Comparison of ENCODE assay signal across 10 mouse cellular contexts in the genomic region with DNA sequence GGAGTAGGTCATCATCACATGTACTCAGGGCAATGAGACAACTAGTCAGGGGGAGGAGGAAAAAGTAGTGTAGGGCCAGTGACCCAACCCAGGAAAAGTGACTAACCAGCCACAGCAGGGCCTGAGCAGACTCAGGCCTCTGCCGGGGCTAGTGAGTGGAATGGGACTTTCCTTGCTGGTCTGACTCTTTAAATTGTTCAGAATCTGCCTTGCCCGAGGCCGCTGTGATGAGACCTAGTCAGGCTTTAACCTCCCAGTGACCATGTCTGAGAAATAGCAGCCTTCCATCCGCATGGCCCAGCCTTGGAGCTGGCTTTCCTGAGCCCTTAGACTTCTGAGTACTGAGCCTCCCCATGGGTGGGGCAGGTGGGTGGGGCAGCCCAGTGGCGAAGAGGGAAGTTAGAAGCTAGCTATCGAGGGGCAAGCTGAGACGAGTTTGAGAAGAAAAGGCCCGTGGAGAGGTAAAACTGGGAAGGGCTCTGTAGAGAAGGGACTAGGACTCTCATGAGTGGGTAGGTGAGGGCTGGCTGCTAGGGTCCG. TPM values are rescaled to one million over a fixed set of nuclear protein-coding genes. Genes with fewer than 3 reads are reported as not detected.
DNase-seq lines count a peak whose midpoint lies in the region; ATAC-seq and TF ChIP-seq lines count a peak whose summit lies in the region.
"Had no signal": no experiment of that assay in that cellular context is flagged by ENCODE, and none has a peak within 500 bp of the region (broad histone marks: within the 10 kb centered on the region; RNA-seq: fewer than 3 reads in every experiment).

No protein-coding gene starts in this region.

- H3K4me1 ChIP-seq in liver, embryonic 14.5 days (replicated peaks; ENCODE audit: control insufficient read depth in 2 of 2, insufficient read depth in 2 of 2, low read length in 1 of 2) = peaks cover 13 to 32% of the 10 kb centered on the region in 2 experiments
- peaks cover 12% of the 10 kb centered on the region for H3K4me1 ChIP-seq in hindbrain, embryonic 16.5 days (ENCODE audit: control insufficient read depth, insufficient read depth, low read depth, low read length)

- peak; percentile 80 to 82 for DNase-seq in urinary bladder, adult 18-20 months (ENCODE audit: low spot score in 2 of 2)
- no peak for DNase-seq in urinary bladder, postnatal 10 days (ENCODE audit: low spot score)
- DNase-seq in gastrocnemius, postnatal 10 days = peak; percentile 34
- DNase-seq in liver, embryonic 14.5 days (ENCODE audit: low read depth in 3 of 3, low spot score in 3 of 3) = peak in 1 of 3 experiments; percentile 37
- peak; percentile 41 to 47 for DNase-seq in spleen, postnatal 14 days (ENCODE audit: low spot score in 2 of 2)
- no peak for DNase-seq in testis, postnatal 14 days (ENCODE audit: low spot score)
- DNase-seq in adrenal gland, postnatal 4 days (ENCODE audit: low spot score in 2 of 2) = no peak

- no peak for TF ChIP-seq EP300 in liver, embryonic 14.5 days (IDR thresholded peaks at IDR 0.05; ENCODE audit: low read depth)

- TF ChIP-seq CTCF in liver, embryonic 14.5 days (IDR thresholded peaks at IDR 0.05; ENCODE audit: low read depth) = no peak

- no peaks in the 10 kb centered on the region for H3K36me3 ChIP-seq in liver, embryonic 14.5 days (replicated peaks; ENCODE audit: control insufficient read depth, insufficient read depth, low read depth)
- H3K36me3 ChIP-seq in hindbrain, embryonic 16.5 days (ENCODE audit: control insufficient read depth, insufficient read depth, low read length) = no peaks in the 10 kb centered on the region
- H3K36me3 ChIP-seq: neural tube, embryonic 12.5 days had no signal

- H3K27me3 ChIP-seq in liver, embryonic 14.5 days (ENCODE audit: control insufficient read depth, insufficient read depth, low read length) = no peaks in the 10 kb centered on the region
- no peaks in the 10 kb centered on the region for H3K27me3 ChIP-seq in hindbrain, embryonic 16.5 days (replicated peaks; ENCODE audit: control insufficient read depth, insufficient read depth, low read length)
- H3K27me3 ChIP-seq: neural tube, embryonic 12.5 days had no signal

- peak; percentile 63; the same call in 1 of the 2 replicates for ATAC-seq in liver, embryonic 14.5 days (ENCODE audit: insufficient read depth)
- no peak for ATAC-seq in hindbrain, embryonic 16.5 days

- WGBS in liver, embryonic 14.5 days (ENCODE audit: insufficient replicate concordance) = 28% methylated on average over 9 of the region's 9 CpGs
- WGBS in hindbrain, embryonic 16.5 days = 74% methylated on average over 9 of the region's 9 CpGs

- H3K9ac ChIP-seq in liver, embryonic 14.5 days (replicated peaks) = no peak overlapping the region
- H3K9ac ChIP-seq in hindbrain, embryonic 16.5 days (ENCODE audit: low read depth, low read length) = no peak overlapping the region
- H3K9ac ChIP-seq: neural tube, embryonic 12.5 days had no signal

- H3K27ac ChIP-seq in liver, embryonic 14.5 days = no peak overlapping the region
- H3K27ac ChIP-seq in hindbrain, embryonic 16.5 days (ENCODE audit: low read depth, low read length) = no peak overlapping the region
- H3K27ac ChIP-seq: neural tube, embryonic 12.5 days had no signal

- H3K4me2 ChIP-seq in liver, embryonic 14.5 days (ENCODE audit: low read depth) = peak overlapping the region; percentile 54
- H3K4me2 ChIP-seq in hindbrain, embryonic 16.5 days (ENCODE audit: low read length) = no peak overlapping the region
- H3K4me2 ChIP-seq: neural tube, embryonic 12.5 days had no signal

- no peaks in the 10 kb centered on the region for H3K9me3 ChIP-seq in liver, embryonic 14.5 days (ENCODE audit: control insufficient read depth, low read length)
- H3K9me3 ChIP-seq in hindbrain, embryonic 16.5 days (ENCODE audit: control insufficient read depth, low read length) = no peaks in the 10 kb centered on the region
- H3K9me3 ChIP-seq: neural tube, embryonic 12.5 days had no signal

- no peak overlapping the region for H3K4me3 ChIP-seq in liver, embryonic 14.5 days (ENCODE audit: insufficient read depth in 1 of 2, low read depth in 2 of 2, low read length in 2 of 2)
- H3K4me3 ChIP-seq in hindbrain, embryonic 16.5 days (ENCODE audit: low read length) = no peak overlapping the region
- H3K4me3 ChIP-seq: neural tube, embryonic 12.5 days had no signal

RNA-seq across cellular contexts. Expression of gene Capg, which starts 4.9 kb away (rescaled TPM):
- total RNA-seq in gastrocnemius, postnatal 10 days (2021) = 10 to 100 TPM; 12.4 to 19.1 TPM
- polyA plus RNA-seq in liver, embryonic 14.5 days (2012; rRNA removed) = 6.6 and 6.7 TPM in 2 replicates
- 11.9 and 14.8 TPM in 2 replicates for polyA plus RNA-seq in liver, embryonic 14.5 days (2014; fragmentation: Nextera tagmentation; extraction: Ambion mirVana)
- 9.0 and 10.2 TPM in 2 replicates for polyA plus RNA-seq in hindbrain, embryonic 16.5 days (2015; fragmentation: Nextera tagmentation; extraction: Ambion mirVana)
- 10 to 100 TPM; 48.9 to 55.2 TPM for total RNA-seq in adrenal gland, postnatal 4 days (2021)

RNA-seq across cellular contexts. Expression of gene Sh2d6, which starts 27.6 kb away (rescaled TPM):
- total RNA-seq in gastrocnemius, postnatal 10 days (2021) = under 1 TPM; 0.54 to 0.79 TPM
- polyA plus RNA-seq in liver, embryonic 14.5 days (2012; rRNA removed) = not detected in 2 replicates
- polyA plus RNA-seq in liver, embryonic 14.5 days (2014; fragmentation: Nextera tagmentation; extraction: Ambion mirVana) = not detected in 2 replicates
- polyA plus RNA-seq in hindbrain, embryonic 16.5 days (2015; fragmentation: Nextera tagmentation; extraction: Ambion mirVana) = 0.29 and 0.36 TPM in 2 replicates
- total RNA-seq in adrenal gland, postnatal 4 days (2021) = under 1 TPM; 0.76 to 0.78 TPM
- polyA plus RNA-seq: embryonic facial prominence, embryonic 11.5 days had no signal

RNA-seq across cellular contexts. Expression of gene Elmod3, which starts 49.1 kb away (rescaled TPM):
- 1 to 10 TPM; 6.1 to 6.8 TPM for total RNA-seq in gastrocnemius, postnatal 10 days (2021)
- polyA plus RNA-seq in liver, embryonic 14.5 days (2012; rRNA removed) = 2.9 and 3.6 TPM in 2 replicates
- 4.9 and 5.2 TPM in 2 replicates for polyA plus RNA-seq in liver, embryonic 14.5 days (2014; fragmentation: Nextera tagmentation; extraction: Ambion mirVana)
- polyA plus RNA-seq in hindbrain, embryonic 16.5 days (2015; fragmentation: Nextera tagmentation; extraction: Ambion mirVana) = 17.3 and 18.7 TPM in 2 replicates
- 10 to 100 TPM; 14.2 to 16.8 TPM for total RNA-seq in adrenal gland, postnatal 4 days (2021)

RNA-seq across cellular contexts. Expression of gene Retsat, which starts 49.2 kb away (rescaled TPM):
- total RNA-seq in gastrocnemius, postnatal 10 days (2021) = 10 to 100 TPM; 36.3 to 37.1 TPM
- 5.1 and 5.3 TPM in 2 replicates for polyA plus RNA-seq in liver, embryonic 14.5 days (2012; rRNA removed)
- polyA plus RNA-seq in liver, embryonic 14.5 days (2014; fragmentation: Nextera tagmentation; extraction: Ambion mirVana) = 11.1 and 13.6 TPM in 2 replicates
- polyA plus RNA-seq in hindbrain, embryonic 16.5 days (2015; fragmentation: Nextera tagmentation; extraction: Ambion mirVana) = 7.0 and 8.4 TPM in 2 replicates
- total RNA-seq in adrenal gland, postnatal 4 days (2021) = 100 to 1,000 TPM; 159 to 166 TPM

Comparison
In these comparisons a context has a peak if more than half of its experiments do, and no peak if none do; other contexts are left out.
1. DNase-seq: peak in urinary bladder, adult 18-20 months (2 of 2), gastrocnemius, postnatal 10 days (single experiment) and spleen, postnatal 14 days (2 of 2); none in urinary bladder, postnatal 10 days (single experiment), testis, postnatal 14 days (single experiment) and adrenal gland, postnatal 4 days (0 of 2).